Mouse (Mus musculus) myocyte (in vitro differentiated cells): ENCODE data around the gene Mms19. TPM values are rescaled to one million over a fixed set of nuclear protein-coding genes. Genes with fewer than 3 reads are reported as not detected.

Source experiments
- H3K27me3 ChIP-seq: one replicate; pipeline ENCODE4 v1.6.1; 2011; ENCODE audit not compliant: control insufficient read depth, insufficient read depth, insufficient read length
- H3K36me3 ChIP-seq: one replicate; pipeline ENCODE4 v1.6.1; 2011; ENCODE audit not compliant: control insufficient read depth, insufficient read depth
- H3K4me2 ChIP-seq: one replicate; pipeline ENCODE4 v1.6.1; 2011; ENCODE audit warnings: low read depth, control low read depth
- H3K4me3 ChIP-seq: one replicate; pipeline ENCODE4 v1.5.1; 2011; ENCODE audit warnings: mild to moderate bottlenecking, control low read depth, moderate library complexity
- H3K79me2 ChIP-seq: one replicate; pipeline ENCODE4 v1.6.1; 2011; ENCODE audit not compliant: control insufficient read depth, insufficient read depth
- H3ac ChIP-seq: one replicate; pipeline ENCODE4 v1.6.1; 2011; ENCODE audit not compliant: control insufficient read depth, insufficient read length
- CEBPB ChIP-seq: IDR thresholded peaks from 2 replicates; pipeline ENCODE4 v1.6.1; 2011; ENCODE audit warnings: mild to moderate bottlenecking, moderate library complexity; ENCODE audit not compliant: poor library complexity, insufficient read depth, severe bottlenecking
- E2F4 ChIP-seq: IDR thresholded peaks from one replicate; pipeline ENCODE4 v1.6.1; 2011; ENCODE audit warnings: mild to moderate bottlenecking, control low read depth, moderate library complexity; ENCODE audit not compliant: insufficient read depth
- MAX ChIP-seq: IDR thresholded peaks from one replicate; pipeline ENCODE4 v1.6.1; 2011; ENCODE audit warnings: low read depth, mild to moderate bottlenecking, control low read depth
- MYOD1 ChIP-seq, 3 experiments: IDR thresholded peaks; one replicate each; pipeline ENCODE4 v1.6.1; 2011; ENCODE audit warnings: control low read depth in 2 of 3, low read depth in 2 of 3, mild to moderate bottlenecking in 2 of 3, moderate library complexity in 1 of 3; ENCODE audit not compliant: insufficient read length in 2 of 3, control insufficient read depth in 1 of 3
- MYOG ChIP-seq, 3 experiments: IDR thresholded peaks; one replicate each; pipeline ENCODE4 v1.6.1; 2011; ENCODE audit warnings: control low read depth in 2 of 3, low read depth in 2 of 3, mild to moderate bottlenecking in 2 of 3; ENCODE audit not compliant: insufficient read length in 2 of 3, control insufficient read depth in 1 of 3, insufficient read depth in 1 of 3
- POLR2A ChIP-seq: IDR thresholded peaks from one replicate; pipeline ENCODE4 v1.6.1; 2011; ENCODE audit warnings: low read depth, mild to moderate bottlenecking, control low read depth, moderate library complexity; ENCODE audit not compliant: insufficient read length
- POLR2AphosphoS2 ChIP-seq: IDR thresholded peaks from one replicate; pipeline ENCODE4 v1.6.1; 2011; ENCODE audit warnings: low read depth, control low read depth; ENCODE audit not compliant: insufficient read length
- REST ChIP-seq: IDR thresholded peaks from one replicate; pipeline ENCODE4 v1.6.1; 2011; ENCODE audit warnings: mild to moderate bottlenecking, control low read depth, moderate library complexity; ENCODE audit not compliant: insufficient read depth, insufficient read length
- SRF ChIP-seq: IDR thresholded peaks from one replicate; pipeline ENCODE4 v1.6.1; 2011; ENCODE audit warnings: low read depth; ENCODE audit not compliant: control insufficient read depth, insufficient read length
- TCF12 ChIP-seq: IDR thresholded peaks from one replicate; pipeline ENCODE4 v1.6.1; 2011; ENCODE audit warnings: mild to moderate bottlenecking, control low read depth; ENCODE audit not compliant: poor library complexity, insufficient read depth, severe bottlenecking
- TCF3 ChIP-seq: IDR thresholded peaks from one replicate; pipeline ENCODE4 v1.6.1; 2011; ENCODE audit warnings: low read depth, control low read depth; ENCODE audit not compliant: insufficient read length
- USF1 ChIP-seq: IDR thresholded peaks from one replicate; pipeline ENCODE4 v1.6.1; 2011; ENCODE audit warnings: low read depth, mild to moderate bottlenecking, control low read depth, moderate library complexity
- polyA plus RNA-seq: library from polyadenylated mRNA; unstranded; fragments of >200 nt; fragmentation: generic; extraction: Trizol; gene quantifications from one replicate; pipeline ENCODE4 v1.2.1, GENCODE M21; 2012; ENCODE audit warnings: missing spikeins

The Mms19 gene
- polyA plus RNA-seq, 1 experiment, result 34.2 TPM

GRCm38 (mm10) chr19:41901696-41902095 lies 79.3 kb downstream of the Mms19 start:
- no peak overlapping the region for H3K4me3 ChIP-seq
- no peak overlapping the region for H3K4me2 ChIP-seq
- H3K79me2 ChIP-seq, result no peaks in the 10 kb centered on the region
- no peaks in the 10 kb centered on the region for H3K36me3 ChIP-seq
- H3ac ChIP-seq, result no peak overlapping the region
- no peaks in the 10 kb centered on the region for H3K27me3 ChIP-seq
- TF ChIP-seq USF1 (no peak), SRF (no peak), TCF3 (no peak), POLR2A (no peak), MAX (no peak), REST (no peak), POLR2AphosphoS2 (no peak), CEBPB (no peak), E2F4 (no peak)

DNA sequence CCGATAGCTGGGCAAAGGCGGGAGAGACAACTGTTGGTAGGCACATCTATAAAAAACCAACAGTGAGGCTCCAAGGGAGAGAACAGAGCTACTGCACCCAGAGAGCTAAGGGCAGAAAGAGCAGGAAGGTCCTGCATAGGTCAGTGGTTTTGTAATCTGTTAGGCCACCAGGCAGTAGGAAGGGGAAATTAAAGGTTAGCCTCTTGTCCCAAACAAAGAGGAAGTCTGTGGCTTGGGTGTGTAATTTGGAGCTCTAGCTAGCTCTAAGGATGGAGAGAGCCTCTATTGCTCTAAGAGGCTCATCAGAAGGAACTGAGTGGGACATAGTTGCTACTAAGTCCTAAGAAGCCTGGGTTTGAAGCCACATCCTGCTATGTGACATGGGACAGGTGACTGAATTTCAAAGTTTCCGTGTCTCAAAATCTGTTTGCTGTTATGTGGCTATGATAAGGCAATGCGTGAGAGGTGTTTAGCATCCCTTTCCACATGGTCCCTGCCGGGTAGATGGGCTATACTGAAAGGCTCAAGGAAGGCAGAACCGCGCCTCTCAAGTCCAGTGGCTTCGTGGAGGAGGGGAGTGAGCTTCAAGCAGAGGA lies 80.4 kb downstream of the Mms19 start:
- H3K4me3 ChIP-seq, result no peak overlapping the region
- no peak overlapping the region for H3K4me2 ChIP-seq
- H3K27me3 ChIP-seq, result no peaks in the 10 kb centered on the region
- no peak for TF ChIP-seq POLR2A
- TF ChIP-seq E2F4, result no peak
- TF ChIP-seq MAX, result no peak
- TF ChIP-seq POLR2AphosphoS2, result no peak
- no peak for TF ChIP-seq CEBPB
- TF ChIP-seq REST, result no peak
- TF ChIP-seq MYOD1 (IDR thresholded peaks at IDR 0.05; ENCODE audit: control insufficient read depth in 1 of 3, insufficient read length in 2 of 3, low read depth in 2 of 3), result no peak
- no peak for TF ChIP-seq SRF
- no peak for TF ChIP-seq USF1
- TF ChIP-seq MYOG (IDR thresholded peaks at IDR 0.05; ENCODE audit: control insufficient read depth in 1 of 3, insufficient read depth in 1 of 3, insufficient read length in 2 of 3, low read depth in 2 of 3), result no peak
- TF ChIP-seq TCF12, result no peak
- no peak for TF ChIP-seq TCF3
- H3ac ChIP-seq, result no peak overlapping the region
- no peaks in the 10 kb centered on the region for H3K36me3 ChIP-seq
- H3K79me2 ChIP-seq, result peaks cover 2% of the 10 kb centered on the region

- peaks cover 15% of the 10 kb centered on the region for H3K79me2 ChIP-seq
- no peaks in the 10 kb centered on the region for H3K36me3 ChIP-seq
- no peak overlapping the region for H3ac ChIP-seq
- no peak overlapping the region for H3K4me3 ChIP-seq
- H3K4me2 ChIP-seq, result no peak overlapping the region
- TF ChIP-seq SRF (no peak), TCF12 (no peak), TCF3 (no peak), POLR2A (no peak), CEBPB (no peak), MYOG (IDR thresholded peaks at IDR 0.05; ENCODE audit: control insufficient read depth in 1 of 3, insufficient read depth in 1 of 3, insufficient read length in 2 of 3, low read depth in 2 of 3) (no peak), MAX (no peak), POLR2AphosphoS2 (no peak), MYOD1 (IDR thresholded peaks at IDR 0.05; ENCODE audit: control insufficient read depth in 1 of 3, insufficient read length in 2 of 3, low read depth in 2 of 3) (no peak), REST (no peak), USF1 (no peak), E2F4 (no peak)
- no peaks in the 10 kb centered on the region for H3K27me3 ChIP-seq
Observed at GRCm38 (mm10) chr19:41898860-41899259, 82.1 kb downstream of the Mms19 start.

- no peak for TF ChIP-seq TCF3
Observed at GRCm38 (mm10) chr19:41896319-41896711, 84.6 kb downstream of the Mms19 start.

DNA sequence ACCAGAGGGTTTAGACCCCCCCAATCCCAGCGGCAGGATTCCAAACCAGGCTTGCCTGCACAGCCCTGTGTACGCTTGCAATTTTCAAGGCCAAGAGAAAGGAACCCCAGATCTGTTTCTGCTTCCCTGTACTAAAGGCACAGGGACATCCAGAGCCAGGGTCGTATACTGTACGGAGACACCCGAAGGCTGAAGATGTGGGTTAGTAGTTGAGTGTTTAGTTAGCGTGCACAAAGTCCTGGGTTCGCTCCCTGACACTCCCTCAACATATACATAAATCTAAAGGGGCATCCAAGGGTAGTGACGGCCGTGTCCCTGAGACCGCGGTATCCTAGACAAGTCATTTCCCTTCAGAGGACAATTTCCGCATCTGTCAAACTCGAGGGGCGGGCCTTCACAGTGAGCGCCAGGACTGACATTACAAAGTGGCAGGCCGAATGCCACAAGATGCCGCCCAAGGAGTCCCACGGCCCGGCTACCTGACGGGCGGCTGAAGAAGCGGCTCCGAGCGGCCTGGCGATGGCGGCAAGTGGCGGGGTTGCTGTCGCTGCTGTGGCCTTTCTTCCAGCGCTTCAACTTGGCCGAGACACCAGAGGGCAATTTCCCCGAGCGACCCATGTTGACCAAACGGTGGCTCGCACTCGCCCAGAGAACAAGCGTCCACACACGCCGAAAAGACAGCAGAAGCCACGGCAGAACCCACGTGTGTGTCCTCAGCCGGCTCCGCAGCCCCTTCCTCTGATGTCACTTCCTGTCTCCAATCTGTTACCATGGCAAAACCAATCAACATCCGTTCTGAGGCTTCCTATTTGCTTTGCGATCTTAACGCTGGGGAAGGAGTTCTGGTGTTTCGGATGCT lies 85.3 kb downstream of the Mms19 start, which contains the start of gene Rrp12:
Gene Rrp12 (minus strand): TSS at position 714 of the 859 bp plus-strand sequence.
- TF ChIP-seq MAX, result peak; percentile 94
- peak; percentile 29 for TF ChIP-seq USF1
- peak; percentile 66 for TF ChIP-seq POLR2AphosphoS2
- peak; percentile 73 for TF ChIP-seq POLR2A
- no peak for TF ChIP-seq CEBPB
- TF ChIP-seq E2F4, result no peak
- H3K4me3 ChIP-seq, result peak within 1 kb of the TSS; percentile 92
- H3ac ChIP-seq, result peak within 1 kb of the TSS; percentile 38

More at GRCm38 (mm10) chr19:41896319-41896711, 84.6 kb downstream of the Mms19 start:
- H3K4me2 ChIP-seq, result peak overlapping the region; percentile 92
- H3ac ChIP-seq, result peak overlapping the region; percentile 38
- no peaks in the 10 kb centered on the region for H3K27me3 ChIP-seq
- peaks cover 9% of the 10 kb centered on the region for H3K36me3 ChIP-seq
- peaks cover 15% of the 10 kb centered on the region for H3K79me2 ChIP-seq
- H3K4me3 ChIP-seq, result peak overlapping the region; percentile 92

More for the DNA sequence above, 85.3 kb downstream of the Mms19 start, which contains the start of gene Rrp12:
- H3K27me3 ChIP-seq, result no peaks in the 10 kb centered on the region
- peaks cover 15% of the 10 kb centered on the region for H3K79me2 ChIP-seq
- peak within 1 kb of the TSS; percentile 99 for H3K4me2 ChIP-seq
- peaks cover 9% of the 10 kb centered on the region for H3K36me3 ChIP-seq
